Mouse (Mus musculus) heart, embryonic 14.5 days (tissue): Measurements from ENCODE around the gene Gm26602. TPM values are rescaled to one million over a fixed set of nuclear protein-coding genes. Genes with fewer than 3 reads are reported as not detected.
A peak's percentile ranks its signal among the peaks of the same experiment; 100 is the strongest.

ENCODE experiments used
- ATAC-seq: fragments of 200-750 bp; cut with Nextera tagmentation; 2 replicates; pipeline ENCODE4 v1.8.0; 2017; ENCODE audit warnings: low read depth, moderate TSS enrichment; ENCODE audit not compliant: insufficient number of reproducible peaks, insufficient read depth, low FRiP score
- H3K27ac ChIP-seq, 2 experiments: fragments of 200-500 bp in 1 of 2; fragments of 300-500 bp in 1 of 2; sonication (generic) in 1 of 2; replicated peaks in 1 of 2; 2 replicates each; pipeline ENCODE4 v1.5.1; 2012 to 2014; ENCODE audit warnings: low read depth in 2 of 2, low read length in 2 of 2, control low read depth in 1 of 2, mild to moderate bottlenecking in 1 of 2, mixed read lengths in 1 of 2; ENCODE audit not compliant: control insufficient read depth in 1 of 2, insufficient read depth in 1 of 2
- H3K27me3 ChIP-seq: fragments of 300-500 bp; sonication (generic); 2 replicates; pipeline ENCODE4 v1.6.1; 2014; ENCODE audit warnings: mild to moderate bottlenecking, low read length, control low read depth; ENCODE audit not compliant: control insufficient read depth, insufficient read depth
- H3K36me3 ChIP-seq: fragments of 300-500 bp; sonication (generic); 2 replicates; pipeline ENCODE4 v1.6.1; 2014; ENCODE audit warnings: mild to moderate bottlenecking, control low read depth, low read length, mixed read lengths; ENCODE audit not compliant: control insufficient read depth, insufficient read depth
- H3K4me1 ChIP-seq, 2 experiments: fragments of 200-500 bp in 1 of 2; fragments of 300-500 bp in 1 of 2; sonication (generic) in 1 of 2; 2 replicates each; pipeline ENCODE4 v1.6.1; 2012 to 2014; ENCODE audit warnings: low read length in 2 of 2, control low read depth in 1 of 2, mixed read lengths in 1 of 2; ENCODE audit not compliant: control insufficient read depth in 2 of 2, insufficient read depth in 2 of 2
- H3K4me2 ChIP-seq: fragments of 300-500 bp; sonication (generic); 2 replicates; pipeline ENCODE4 v1.6.1; 2014; ENCODE audit warnings: mild to moderate bottlenecking, low read length
- H3K4me3 ChIP-seq, 2 experiments: fragments of 200-500 bp in 1 of 2; fragments of 300-500 bp in 1 of 2; sonication (generic) in 1 of 2; 2 replicates each; pipeline ENCODE4 v1.5.1; 2012 to 2014; ENCODE audit warnings: low read length in 2 of 2, mild to moderate bottlenecking in 2 of 2, control low read depth in 1 of 2, low read depth in 1 of 2, moderate library complexity in 1 of 2; ENCODE audit not compliant: control insufficient read depth in 1 of 2, insufficient read depth in 1 of 2
- H3K9ac ChIP-seq: fragments of 300-500 bp; sonication (generic); 2 replicates; pipeline ENCODE4 v1.6.1; 2014; ENCODE audit warnings: mild to moderate bottlenecking, low read length
- H3K9me3 ChIP-seq: fragments of 300-500 bp; sonication (generic); 2 replicates; pipeline ENCODE4 v1.6.1; 2016; ENCODE audit warnings: low read length, control low read depth; ENCODE audit not compliant: control insufficient read depth
- WGBS: fragments of 180-500 bp; shearing (Covaris S2); extraction: QIAGEN DNeasy Blood & Tissue Kit; methylation state at CpG from one replicate; pipeline ENCODE4 v1.1.7; 2014; 5-methylcytosine and 5-hydroxymethylcytosine counted together
- polyA plus RNA-seq: library from polyadenylated mRNA; unstranded; fragments of >200 nt; fragmentation: Nextera tagmentation; extraction: Ambion mirVana; gene quantifications from 2 replicates; pipeline ENCODE4 v1.2.1, GENCODE M21; 2014

The Gm26602 gene
- polyA plus RNA-seq, 1 experiment from 2014 or later, result not detected

DNA sequence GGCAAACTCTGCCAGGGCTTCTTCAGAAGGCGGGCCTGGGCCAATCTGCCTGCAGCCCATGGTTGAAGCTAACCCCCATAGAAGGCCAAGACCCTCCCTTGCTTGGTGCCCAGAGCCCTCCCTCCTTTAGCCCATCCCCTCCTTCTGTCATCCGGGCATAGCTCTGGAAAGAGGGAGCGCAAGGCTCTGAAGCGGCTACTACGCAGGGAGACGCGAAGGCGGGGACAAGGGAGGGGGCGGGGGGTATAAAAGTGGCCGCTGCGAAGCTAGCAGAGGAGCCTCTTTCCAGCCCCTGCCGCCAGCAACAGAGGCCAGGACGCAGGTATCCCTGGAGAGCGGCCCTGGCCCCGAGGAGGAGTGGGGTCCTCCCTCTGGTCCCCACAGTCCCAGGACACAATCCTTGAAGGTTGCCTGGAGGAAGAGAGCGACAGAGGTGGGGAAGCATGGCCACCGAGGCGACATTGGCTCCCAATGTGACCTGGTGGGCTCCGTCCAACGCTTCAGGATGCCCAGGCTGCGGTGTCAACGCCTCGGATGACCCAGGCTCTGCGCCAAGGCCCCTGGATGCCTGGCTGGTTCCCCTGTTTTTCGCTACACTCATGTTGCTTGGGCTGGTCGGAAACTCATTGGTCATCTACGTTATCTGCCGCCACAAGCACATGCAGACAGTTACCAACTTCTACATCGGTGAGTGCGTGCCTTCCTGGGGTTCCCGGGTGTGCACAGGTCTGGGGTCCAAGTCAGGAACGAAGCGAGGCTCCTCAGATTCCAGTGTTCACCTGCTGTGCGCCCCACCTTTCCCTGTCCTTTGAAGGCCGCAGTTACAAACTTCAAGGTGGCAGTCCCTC lies 7.8 kb downstream of the Gm26602 start:
- WGBS, result 6% methylated on average over 35 of the region's 35 CpGs
- Histone ChIP-seq H3K4me1 (peaks cover 13 to 38% of the 10 kb centered on the region in 2 experiments), H3K4me3 (peak overlapping the region; percentile 7 to 8; a peak in 2 of 4 replicates), H3K27ac (no peak overlapping the region), H3K36me3 (no peaks in the 10 kb centered on the region), H3K27me3 (peaks cover 62% of the 10 kb centered on the region), H3K9ac (no peak overlapping the region), H3K9me3 (no peaks in the 10 kb centered on the region), H3K4me2 (peak overlapping the region; percentile 40)
- ATAC-seq, result no peak

DNA sequence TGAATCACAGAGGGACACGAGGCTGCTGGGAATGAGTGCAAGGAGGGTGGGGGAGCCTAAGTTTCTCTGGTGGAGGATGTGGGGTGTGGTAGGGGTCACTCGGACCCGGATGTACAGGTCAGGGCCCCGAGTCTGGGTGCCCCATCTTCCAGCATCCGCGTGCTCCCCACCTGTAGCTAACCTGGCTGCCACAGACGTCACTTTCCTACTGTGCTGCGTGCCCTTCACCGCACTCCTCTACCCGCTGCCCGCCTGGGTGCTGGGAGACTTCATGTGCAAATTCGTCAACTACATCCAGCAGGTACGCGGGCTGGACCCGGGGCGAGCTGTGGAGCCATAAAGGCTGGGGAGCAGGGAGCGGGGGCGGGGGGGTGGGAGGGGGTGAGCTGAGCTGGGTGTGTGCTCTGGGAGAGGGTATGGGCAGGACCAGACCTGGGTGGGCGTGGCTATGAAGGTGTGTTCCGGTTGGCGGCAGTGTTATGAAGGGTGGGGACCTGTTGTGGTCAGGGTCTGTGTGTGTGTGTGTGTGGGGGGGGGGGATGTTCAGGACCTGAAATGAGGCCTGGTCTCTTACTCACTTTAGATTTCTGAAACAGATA lies 8.7 kb downstream of the Gm26602 start:
- Histone ChIP-seq H3K4me2 (peak overlapping the region; percentile 40; the same call in 1 of the 2 replicates), H3K27me3 (peaks cover 62% of the 10 kb centered on the region), H3K9ac (no peak overlapping the region), H3K4me3 (0 out of 4 replicates have a peak overlapping the region, but pooled peaks of 1 of the 2 experiments have one; percentile 7), H3K4me1 (peaks cover 10 to 32% of the 10 kb centered on the region in 2 experiments), H3K27ac (no peak overlapping the region), H3K9me3 (no peaks in the 10 kb centered on the region), H3K36me3 (no peaks in the 10 kb centered on the region)
- 9% methylated on average over 21 of the region's 21 CpGs for WGBS
- ATAC-seq, result no peak

DNA sequence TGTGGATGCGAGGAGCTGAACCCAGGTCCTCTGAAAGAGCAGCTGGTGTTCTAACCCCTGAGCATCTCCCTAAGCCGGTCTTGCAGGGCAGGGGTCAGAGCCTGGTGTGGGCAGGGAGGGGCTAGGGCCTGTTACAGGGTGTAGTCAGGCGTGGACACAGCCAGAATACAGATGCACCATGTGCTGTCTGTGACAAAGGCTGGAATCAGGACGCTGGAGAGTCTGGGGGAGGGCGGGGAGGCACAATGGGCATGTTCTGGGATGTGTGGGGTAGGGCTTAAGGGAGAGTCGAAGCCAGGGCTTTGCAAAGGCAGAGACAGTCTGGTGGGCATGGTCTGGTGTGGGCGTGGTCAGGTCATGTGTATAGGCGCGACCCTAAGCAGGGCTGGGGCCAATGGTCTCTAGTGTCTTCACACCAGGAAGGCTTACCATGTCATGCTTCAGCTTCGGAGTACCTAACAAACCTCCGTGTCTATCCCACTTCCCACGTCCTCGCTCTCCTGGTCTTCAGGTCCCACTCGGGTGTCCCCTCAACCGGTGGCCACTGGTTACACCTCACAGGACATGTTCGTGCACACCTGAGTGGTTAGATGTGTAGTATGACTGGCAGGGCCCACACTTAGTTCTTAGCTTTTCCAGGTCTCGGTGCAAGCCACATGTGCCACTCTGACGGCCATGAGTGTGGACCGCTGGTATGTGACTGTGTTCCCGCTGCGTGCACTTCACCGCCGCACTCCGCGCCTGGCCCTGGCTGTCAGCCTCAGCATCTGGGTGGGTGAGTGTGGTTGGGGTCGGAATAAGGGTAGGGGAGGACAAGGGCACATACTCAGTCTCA lies 9.6 kb downstream of the Gm26602 start:
- peak overlapping the region; percentile 69; the same call in 1 of the 2 replicates for H3K4me2 ChIP-seq
- H3K9ac ChIP-seq, result no peak overlapping the region
- WGBS, result 26% methylated on average over 26 of the region's 26 CpGs
- no peak for ATAC-seq
- H3K9me3 ChIP-seq, result no peaks in the 10 kb centered on the region
- no peak overlapping the region for H3K27ac ChIP-seq
- peaks cover 8 to 28% of the 10 kb centered on the region in 2 experiments for H3K4me1 ChIP-seq
- peak overlapping the region in 1 of 2 experiments; percentile 38; a peak in 1 of 4 replicates for H3K4me3 ChIP-seq
- H3K27me3 ChIP-seq, result peaks cover 62% of the 10 kb centered on the region
- H3K36me3 ChIP-seq, result no peaks in the 10 kb centered on the region

DNA sequence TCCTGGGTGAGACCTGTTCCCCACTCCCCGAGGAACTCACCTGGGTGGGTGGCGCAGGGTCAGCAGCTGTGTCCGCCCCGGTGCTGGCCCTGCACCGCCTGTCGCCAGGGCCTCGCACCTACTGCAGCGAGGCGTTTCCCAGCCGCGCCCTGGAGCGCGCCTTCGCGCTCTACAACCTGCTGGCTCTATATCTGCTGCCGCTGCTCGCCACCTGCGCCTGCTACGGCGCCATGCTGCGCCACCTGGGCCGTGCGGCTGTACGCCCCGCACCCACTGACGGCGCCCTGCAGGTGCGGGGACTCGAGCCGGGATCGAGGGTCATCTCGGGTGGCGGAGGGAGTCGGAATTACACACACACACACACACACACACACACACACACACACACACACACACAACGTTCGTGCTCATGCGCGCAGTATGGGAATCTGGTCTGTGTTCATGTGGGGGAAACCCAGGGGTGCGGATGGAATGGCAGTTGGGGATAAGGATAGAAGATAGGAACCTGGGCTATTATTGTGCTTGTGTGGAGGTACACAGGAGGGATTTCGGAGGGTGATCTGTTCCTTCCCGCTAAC lies 10.4 kb downstream of the Gm26602 start, which contains the start of gene R3hdm4:
TSS of gene R3hdm4 (minus strand) at position 251 of the 578 bp plus-strand sequence.
- Histone ChIP-seq H3K9me3 (no peaks in the 10 kb centered on the region), H3K27me3 (peaks cover 62% of the 10 kb centered on the region), H3K36me3 (no peaks in the 10 kb centered on the region), H3K4me2 (peak within 1 kb of the TSS; percentile 69), H3K4me1 (peaks cover 7 to 29% of the 10 kb centered on the region in 2 experiments), H3K4me3 (peak within 1 kb of the TSS; percentile 14 to 38), H3K27ac (no peak within 1 kb of the TSS), H3K9ac (peak within 1 kb of the TSS; percentile 47)
- WGBS, result 9% methylated on average over 40 of the region's 41 CpGs
- no peak for ATAC-seq

DNA sequence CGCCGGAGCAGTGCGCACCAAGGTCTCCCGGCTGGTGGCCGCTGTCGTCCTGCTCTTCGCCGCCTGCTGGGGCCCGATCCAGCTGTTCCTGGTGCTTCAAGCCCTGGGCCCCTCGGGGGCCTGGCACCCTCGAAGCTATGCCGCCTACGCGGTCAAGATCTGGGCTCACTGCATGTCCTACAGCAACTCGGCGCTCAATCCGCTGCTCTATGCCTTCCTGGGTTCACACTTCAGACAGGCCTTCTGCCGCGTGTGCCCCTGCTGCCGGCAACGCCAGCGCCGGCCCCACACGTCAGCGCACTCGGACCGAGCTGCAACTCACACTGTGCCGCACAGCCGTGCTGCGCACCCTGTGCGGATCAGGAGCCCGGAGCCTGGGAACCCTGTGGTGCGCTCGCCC lies 10.9 kb downstream of the Gm26602 start:
- Histone ChIP-seq H3K27ac (no peak overlapping the region), H3K4me1 (peaks cover 11 to 32% of the 10 kb centered on the region in 2 experiments), H3K27me3 (peaks cover 62% of the 10 kb centered on the region), H3K4me2 (peak overlapping the region; percentile 69), H3K9me3 (no peaks in the 10 kb centered on the region), H3K4me3 (peak overlapping the region; percentile 14 to 38), H3K9ac (peak overlapping the region; percentile 47), H3K36me3 (no peaks in the 10 kb centered on the region)
- WGBS, result 2% methylated on average over 34 of the region's 34 CpGs
- ATAC-seq, result no peak

DNA sequence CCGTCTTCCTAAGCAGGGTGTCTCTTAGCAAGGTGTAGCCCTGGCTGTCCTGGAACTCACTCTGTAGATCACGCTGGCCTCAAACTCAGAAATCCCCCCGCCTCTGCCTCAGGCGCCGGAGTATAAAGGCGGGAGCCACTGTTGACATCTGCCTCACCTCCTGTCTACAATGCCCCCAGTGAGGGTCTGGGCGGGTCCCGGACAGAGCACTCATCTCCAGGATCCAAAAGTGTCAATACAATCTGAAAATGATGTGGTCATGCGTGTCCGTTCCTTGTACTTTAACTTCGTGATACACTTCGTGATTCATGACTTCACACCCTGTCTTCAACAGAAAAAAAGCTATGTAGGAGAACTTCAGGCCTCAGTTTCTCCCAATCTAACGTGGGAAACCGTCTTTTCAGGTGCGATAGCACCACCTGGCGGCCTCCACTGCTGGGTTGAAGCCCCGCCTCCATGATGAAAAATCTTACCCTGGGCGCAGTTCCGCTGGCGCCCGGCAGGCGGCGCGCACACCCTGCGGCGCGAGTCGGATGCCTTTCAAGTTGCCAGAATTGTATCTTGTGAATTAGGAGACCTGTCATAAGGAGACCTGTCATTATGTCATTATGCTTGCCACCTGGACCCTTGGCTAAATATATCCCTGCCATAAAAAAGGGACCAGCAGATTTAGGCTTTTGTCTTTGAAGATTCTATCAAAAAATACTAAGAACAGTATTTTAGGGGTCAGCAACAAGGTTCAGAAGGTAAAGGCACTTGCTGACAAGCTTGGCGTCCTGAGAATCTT lies 14.5 kb downstream of the Gm26602 start:
- no peak for ATAC-seq

More for the DNA sequence above, 14.5 kb downstream of the Gm26602 start:
- Histone ChIP-seq H3K27ac (peak overlapping the region in 1 of 2 experiments; percentile 94; a peak in 1 of 4 replicates), H3K36me3 (no peaks in the 10 kb centered on the region), H3K27me3 (peaks cover 33% of the 10 kb centered on the region), H3K4me3 (peak overlapping the region in 1 of 2 experiments; percentile 93; a peak in 2 of 4 replicates), H3K4me2 (peak overlapping the region; percentile 83), H3K4me1 (peaks cover 9 to 39% of the 10 kb centered on the region in 2 experiments), H3K9me3 (no peaks in the 10 kb centered on the region), H3K9ac (0 out of 2 replicates have a peak overlapping the region, but pooled peaks have one; percentile 95)
- 9% methylated on average over 29 of the region's 29 CpGs for WGBS
